Mouse (Mus musculus) neutrophil, adult 5-6 weeks (primary cell): ENCODE data around the gene Lysmd4. TPM values are rescaled to one million over a fixed set of nuclear protein-coding genes. Genes with fewer than 3 reads are reported as not detected.

Experiments used
- ATAC-seq: fragments of 151-379, 151-347 bp; 2 replicates; pipeline ENCODE4 v1.8.0; 2017; ENCODE audit warnings: mild to moderate bottlenecking, moderate TSS enrichment; ENCODE audit not compliant: insufficient number of reproducible peaks, poor library complexity, low FRiP score, severe bottlenecking; ENCODE audit errors: extremely low read depth
- total RNA-seq: library from RNA; stranded (forward); fragments of 200-1000 nt; gene quantifications from 2 replicates; pipeline ENCODE4 v1.2.3, GENCODE M21; 2017

Lysmd4 gene
- 3.0 and 4.4 TPM in 2 replicates for total RNA-seq

DNA sequence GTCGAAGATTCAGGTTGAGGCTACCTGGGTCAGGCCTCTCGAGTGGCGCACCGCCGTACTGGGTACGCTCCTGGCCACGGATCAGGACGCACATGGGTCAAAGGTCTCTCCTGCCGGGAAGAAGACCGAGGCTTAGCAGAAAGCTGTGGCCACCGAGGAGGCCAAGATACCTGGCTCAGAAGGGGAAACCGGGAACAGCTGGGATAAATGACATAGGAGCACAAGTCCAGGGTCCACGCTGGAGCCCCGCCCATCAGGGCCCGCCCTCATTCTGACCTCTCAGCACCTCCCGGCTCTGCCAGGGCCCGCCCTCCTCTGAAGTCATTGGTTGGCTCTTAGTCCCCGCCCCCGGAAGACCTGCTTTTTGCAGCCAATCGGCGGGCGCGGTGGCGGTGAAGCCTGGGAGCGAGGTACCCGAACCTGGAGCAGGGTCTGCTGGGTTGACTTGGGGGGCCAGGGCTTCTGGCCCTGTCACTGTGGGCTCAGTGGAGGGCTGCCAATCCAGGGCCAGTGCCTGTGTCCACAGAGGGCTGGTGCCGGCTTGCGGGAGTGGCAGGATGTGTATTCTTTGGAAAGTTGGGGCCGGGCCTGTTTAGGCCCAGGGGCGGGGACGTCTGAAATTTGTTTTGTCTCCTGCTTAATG is at the start of gene Lysmd4:
Lysmd4 (plus strand) TSS at position 325 of the 643 bp plus-strand sequence.
- ATAC-seq: peak; percentile 98

DNA sequence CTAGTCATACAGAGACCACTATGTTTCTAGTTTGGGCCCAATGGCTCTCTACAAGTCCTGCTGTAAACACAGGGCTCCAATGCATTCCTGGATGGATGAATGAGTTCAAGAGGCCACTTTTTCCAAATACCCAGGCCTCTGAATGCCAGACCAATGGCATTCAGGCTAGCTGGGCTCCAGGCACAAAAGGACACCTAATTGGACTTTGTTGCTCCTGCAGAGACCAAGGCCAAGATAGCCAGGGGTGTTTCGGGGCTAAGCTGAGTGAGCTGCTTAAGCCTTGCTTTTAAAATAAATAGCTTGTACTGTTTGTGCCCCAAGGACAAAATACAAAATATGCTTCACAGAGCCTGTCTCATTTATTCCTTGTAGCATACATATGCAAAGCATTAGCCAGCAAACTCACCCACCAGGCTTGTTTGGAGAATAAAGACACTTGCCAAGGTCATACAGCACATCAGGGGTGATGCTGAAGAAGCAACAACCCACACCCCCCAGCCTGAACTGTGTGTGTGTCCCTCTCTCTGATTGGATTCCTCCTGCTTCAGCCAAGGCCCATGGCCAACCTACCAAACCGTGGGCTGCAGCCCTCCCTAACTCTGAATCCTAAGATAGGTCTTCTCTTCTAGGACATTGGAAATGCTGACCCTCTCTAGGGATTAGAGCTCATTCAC is 48.7 kb upstream of the Lysmd4 start:
- ATAC-seq: no peak

DNA sequence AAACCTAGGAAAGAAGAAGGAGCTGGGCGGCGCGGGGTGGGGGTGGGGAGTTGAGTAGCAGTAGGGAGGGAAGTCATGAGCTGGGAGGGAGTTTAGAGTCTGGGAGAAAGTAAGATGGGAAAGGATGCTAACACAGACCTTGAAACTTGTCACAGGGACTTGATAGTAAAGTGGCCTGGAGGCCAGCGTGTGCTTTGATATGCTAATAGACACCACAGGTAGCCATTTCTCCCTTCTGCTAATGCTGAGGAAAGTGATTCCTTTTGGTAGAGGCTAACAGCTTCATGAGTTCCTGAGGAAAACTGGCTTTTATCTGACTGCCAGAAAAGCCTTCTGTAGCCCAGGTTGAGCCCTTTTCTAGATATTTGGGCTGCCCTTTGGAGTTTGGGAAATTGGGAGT is 38.6 kb upstream of the Lysmd4 start:
- no peak for ATAC-seq

DNA sequence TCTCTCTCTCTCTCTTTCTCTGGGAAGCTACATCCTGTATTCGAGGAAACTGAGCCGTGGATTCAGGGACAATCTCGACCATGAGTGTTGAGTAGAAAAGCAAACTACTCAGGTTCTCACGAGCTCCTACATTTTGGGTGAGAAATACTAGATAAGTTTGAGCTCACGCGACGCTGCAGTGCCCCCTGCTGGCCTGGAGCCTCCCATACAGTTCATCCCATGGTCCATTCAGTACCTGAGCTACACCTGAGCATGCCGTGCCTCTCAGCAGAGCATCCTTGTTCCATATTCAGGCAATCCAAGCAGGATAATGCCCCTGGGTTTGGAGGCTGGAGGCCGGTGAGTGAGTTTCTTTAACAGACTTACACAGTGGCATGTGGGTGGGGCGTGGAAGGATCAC is 22.9 kb upstream of the Lysmd4 start:
- 0 out of 2 replicates have a peak, but pooled peaks have one; percentile 33 for ATAC-seq

DNA sequence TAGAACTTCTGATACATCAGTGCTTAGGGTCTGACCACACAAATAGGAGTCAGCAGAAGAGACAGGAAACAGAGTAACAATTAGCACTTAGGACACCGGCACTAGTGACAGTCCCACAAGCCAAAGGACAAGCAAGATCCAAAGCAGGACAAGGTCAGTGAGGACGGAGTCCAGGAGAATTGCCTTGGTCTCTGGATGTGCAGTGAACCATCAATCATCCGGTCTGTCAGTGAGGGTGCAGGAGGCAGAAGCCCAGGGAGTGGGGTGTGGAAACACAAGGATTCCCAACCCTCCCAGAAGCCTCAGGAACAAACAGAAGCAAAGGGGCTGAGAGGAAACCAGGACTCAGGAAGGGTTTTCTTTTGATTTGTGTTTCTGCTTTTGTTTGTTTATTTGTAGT is 18.7 kb upstream of the Lysmd4 start:
- no peak for ATAC-seq

DNA sequence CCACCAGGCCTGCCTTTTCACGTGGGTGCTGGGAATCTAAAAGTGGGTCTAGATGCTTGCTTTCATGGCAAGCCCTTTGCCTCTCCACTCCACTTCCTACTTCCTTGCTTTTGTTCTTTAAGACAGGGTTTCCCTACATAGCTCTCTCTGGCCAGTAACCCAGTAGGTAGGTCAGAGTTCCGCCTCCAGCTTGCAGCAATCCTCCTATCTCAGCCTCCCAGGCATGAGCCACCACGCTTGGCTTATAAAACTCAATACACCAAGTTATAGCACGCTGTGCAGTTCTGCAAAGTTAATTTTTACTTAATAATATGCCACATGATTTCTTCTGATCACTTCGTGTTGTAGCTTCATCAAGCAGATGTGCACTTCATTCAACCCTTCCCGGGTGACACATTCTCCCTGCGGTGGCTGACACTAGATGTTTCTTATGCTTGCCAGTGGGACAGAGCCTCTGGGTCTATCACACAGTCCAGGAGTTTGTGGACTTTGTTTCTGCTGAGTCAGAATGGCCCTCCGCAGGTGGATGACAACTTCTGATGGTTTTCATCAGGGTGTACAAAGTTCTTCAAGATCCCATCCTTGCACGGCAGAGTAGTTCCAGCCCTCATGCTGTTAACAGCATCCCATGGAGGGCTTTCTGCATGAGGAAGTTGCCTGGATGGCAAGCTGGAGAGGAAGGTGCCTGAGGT is 16.5 kb upstream of the Lysmd4 start:
- ATAC-seq: no peak

DNA sequence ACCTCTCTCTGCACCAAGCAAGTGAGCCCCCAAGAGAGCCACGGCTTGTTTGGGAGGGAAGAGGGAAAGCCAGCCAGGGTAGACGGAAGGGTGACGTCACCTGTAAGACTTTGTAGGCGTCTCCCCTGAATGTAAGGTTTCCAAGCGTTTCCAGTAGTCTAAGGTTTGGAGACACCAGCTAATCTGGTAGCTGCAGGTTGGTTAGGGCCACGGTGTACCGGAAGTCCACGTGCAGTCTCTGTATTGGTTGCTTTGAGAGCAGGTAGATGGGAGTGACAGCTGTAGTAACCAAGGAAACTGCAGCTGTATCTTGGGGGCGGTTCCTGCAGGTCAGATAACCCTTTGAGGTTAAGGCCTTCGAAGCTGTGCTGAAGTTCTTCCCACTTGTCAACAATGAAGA is 15.8 kb upstream of the Lysmd4 start:
- no peak for ATAC-seq

DNA sequence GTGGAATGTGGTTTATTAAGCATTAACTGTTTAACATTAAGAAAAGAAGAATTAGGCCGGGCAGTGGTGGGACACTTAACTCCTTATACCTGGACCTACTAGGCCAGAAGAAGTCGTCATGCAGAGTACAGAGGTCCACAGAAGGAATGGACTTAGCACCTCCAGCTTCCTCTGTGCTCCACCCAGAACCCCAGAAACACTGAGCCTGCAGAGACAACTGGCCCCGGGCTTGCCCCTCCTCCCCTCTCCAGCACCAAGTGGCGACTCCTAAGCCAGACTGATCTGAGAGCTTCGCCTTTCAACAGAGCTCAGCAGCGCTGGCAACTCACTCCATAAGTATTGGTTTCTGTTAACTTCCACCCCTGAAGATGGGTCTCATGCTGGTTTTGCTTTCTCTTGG is 14.6 kb upstream of the Lysmd4 start:
- no peak for ATAC-seq

DNA sequence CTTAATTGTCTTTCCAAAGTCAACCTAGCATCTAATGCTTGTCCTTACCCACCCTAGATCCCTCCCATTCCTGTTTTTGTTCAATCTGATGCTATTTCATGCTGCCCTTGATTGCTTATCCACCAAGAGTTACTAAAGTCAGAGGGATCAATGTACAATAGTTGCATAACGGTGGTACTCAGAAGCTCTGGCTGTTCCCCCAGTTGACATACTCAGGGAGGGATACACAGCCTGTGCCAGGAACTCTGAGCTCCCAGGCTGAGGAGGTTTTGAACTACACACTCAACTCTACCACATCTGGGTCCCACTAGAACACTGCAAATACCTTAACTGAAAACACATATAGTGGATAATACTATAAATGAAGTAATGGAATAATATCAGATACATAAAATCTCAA is 14.0 kb upstream of the Lysmd4 start:
- ATAC-seq: no peak

DNA sequence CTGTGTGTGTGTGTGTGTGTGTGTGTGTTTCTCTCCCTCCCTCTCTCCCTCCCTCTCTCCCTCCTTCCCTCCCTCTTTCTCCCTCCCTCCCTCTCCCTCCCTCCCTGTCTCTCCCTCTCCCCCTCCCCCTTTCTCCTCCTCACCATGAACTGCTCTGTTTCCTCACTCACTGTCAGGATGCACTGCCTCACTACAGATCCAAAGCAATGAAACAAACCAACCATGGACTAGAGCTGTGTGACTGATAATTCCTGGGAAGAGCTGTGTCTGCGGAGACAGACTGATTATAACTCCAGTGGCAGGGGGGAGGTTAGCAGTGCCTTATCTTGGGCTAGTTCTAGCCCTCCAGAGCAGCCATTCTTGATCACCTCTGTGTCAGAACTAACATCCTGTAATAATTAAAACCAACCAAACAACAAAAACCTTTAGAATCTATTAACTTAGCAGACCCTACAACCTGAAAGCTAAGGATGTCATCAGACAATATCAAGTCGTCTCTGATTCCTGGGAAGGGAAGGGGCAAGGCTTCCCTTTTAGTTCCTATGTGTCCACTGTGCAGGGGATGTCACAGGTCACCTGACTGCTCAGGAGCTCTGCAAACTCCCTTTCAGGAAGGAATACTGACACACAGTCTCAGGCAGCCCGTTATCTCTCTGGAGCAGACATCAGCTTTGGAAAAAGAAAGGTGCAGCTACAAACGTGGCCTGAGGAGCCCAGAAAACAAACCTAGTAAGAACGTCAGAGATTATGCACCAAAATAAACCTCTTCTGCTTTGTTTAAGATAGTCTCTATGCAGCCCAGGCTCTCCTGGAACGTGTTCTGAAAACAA is 12.1 kb upstream of the Lysmd4 start:
- ATAC-seq: no peak

DNA sequence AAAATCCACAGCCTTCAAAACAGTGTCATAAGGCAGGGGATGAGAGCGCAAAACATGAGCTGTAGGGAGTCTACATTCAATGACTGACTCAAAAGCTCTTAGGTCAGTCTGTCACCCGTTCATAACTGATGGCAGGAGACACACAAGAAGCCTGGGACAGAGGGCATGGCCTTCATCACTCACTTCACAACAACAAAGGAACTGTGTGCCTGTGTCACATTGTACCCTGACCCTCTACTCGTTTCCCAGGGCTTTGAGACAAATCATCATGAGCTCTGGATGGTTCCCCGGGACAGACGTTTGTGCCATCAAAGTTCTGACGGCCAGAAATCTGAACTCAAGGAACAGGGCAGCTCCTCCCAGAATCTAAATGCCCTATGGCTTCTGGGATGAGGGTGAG is 11.0 kb upstream of the Lysmd4 start:
- no peak for ATAC-seq

DNA sequence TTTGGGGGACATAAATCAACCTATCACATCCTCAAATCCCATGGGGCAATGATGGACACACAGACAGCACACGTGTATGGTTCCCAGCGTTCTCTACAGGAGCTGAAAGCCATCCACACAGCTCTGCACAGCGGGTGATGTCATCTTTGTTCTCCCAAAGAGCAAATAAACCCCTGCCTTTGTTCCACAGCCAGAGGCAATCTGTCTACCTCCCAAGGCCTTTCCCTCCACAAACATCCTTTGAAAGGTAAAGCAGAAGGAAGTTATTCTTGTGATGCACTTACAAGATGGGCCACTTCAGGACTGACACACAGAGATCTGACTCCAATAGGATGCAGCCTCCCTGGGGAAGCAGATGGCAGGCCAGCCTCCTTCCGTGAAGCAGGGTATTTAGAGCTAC is 10.4 kb upstream of the Lysmd4 start:
- ATAC-seq: no peak

DNA sequence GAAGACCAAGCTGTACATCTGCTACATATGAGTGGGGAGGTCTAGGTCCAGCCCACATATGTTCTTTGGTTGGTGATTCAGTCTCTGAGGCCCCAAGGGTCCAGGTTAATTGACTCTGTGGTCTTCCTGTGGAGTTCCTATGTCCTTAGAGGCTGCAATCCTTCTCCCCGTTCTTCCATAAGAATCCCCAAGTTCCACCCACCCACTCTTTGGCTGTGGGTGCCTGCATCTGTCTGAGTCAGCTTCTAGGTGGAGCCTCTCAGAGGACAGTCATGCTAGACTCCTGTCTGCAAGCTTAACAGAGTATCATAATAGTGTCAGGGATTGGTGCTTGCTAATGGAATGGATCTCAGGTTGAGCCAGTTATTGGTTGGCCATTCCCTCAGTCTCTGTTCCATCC is 8.8 kb upstream of the Lysmd4 start:
- no peak for ATAC-seq

DNA sequence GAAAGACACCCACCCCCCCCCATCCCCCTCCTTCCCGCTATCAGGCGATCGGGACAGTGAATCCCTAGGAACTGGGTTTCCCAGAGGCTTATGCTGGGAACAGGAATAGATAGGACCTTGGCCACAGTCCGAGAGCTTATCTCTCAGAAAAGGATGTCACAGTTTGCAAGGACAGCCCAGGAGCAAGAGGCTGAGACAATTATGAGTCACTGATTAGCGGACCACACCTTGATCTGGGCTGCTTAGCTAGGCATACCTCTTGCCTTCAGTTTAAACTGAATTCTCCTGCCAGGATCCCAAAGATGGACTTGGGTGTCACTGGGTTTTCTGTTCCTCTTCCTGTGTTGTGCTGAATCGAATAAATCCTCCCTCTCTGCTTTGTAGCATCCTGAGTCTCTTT is 6.0 kb upstream of the Lysmd4 start:
- ATAC-seq: no peak

DNA sequence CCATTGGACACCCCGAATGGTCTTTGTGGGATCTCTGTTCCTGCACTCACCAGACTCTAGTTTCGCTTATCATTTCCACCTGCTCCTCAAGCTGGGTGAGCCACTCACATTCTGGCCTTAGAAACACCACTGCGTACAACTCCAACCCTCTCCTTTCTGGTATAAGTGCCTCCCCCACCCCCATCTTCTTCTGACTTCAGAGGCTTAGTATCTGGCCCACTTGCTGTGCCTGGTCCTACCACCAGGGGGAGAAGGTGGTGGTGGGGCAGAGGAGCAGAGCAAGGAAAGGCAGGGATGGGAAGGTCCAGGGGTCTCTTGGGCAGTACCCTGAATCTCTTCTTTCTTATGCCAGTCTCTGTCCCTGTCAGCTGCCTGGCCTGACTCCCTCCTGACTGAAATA is 5.3 kb upstream of the Lysmd4 start:
- ATAC-seq: peak; percentile 59; the same call in 1 of the 2 replicates

DNA sequence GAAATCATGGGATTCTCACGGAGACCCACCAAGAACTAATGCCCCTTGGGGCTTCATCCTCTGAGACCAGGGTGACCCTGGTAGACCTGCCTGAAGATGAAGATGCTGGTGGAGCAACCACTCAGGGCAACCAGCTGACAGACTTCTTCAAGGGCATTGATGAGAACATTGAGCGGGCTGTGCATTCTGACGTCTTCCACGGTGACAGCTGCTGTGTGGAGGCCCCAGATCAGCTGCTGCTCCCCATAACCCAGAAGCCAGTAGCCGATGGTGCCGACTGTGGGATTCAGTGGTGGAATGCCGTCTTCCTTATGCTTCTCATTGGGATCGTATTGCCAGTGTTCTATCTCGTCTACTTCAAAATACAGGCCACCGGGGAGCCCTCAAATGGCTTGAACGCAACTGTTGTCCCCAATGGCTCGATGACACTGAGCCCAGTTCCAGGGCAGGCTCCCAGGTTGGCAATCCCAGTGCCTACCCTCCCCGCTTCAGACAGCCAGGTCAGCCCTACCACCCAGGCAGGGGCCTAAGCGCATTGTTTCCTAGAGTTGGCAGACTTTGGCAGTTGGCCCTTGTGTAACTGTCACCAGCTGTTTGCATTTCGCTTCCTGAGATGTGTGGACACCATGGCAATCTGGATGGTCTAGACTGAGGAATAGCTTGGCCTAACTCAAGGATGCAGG is 3.7 kb downstream of the Lysmd4 start:
- ATAC-seq: no peak

DNA sequence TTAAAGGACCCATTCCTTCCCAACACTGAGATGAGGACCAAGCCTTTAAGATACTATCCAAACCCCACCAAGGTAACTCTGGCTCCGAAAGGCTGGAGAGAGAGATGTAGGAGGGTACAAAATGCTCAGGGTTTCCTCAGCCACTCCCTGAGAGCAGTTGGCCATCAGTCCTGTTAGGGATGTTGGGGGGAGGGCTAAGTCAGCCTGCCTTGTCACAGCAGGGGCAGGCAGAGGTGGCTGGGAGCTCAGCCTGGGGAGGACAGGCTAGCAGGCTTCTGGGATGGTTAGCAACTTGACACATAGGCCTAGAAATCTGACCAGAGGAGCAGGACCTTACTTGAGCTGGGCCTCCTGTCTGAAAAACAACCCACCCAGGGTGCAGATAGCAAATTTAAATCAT is 5.2 kb downstream of the Lysmd4 start:
- ATAC-seq: no peak

DNA sequence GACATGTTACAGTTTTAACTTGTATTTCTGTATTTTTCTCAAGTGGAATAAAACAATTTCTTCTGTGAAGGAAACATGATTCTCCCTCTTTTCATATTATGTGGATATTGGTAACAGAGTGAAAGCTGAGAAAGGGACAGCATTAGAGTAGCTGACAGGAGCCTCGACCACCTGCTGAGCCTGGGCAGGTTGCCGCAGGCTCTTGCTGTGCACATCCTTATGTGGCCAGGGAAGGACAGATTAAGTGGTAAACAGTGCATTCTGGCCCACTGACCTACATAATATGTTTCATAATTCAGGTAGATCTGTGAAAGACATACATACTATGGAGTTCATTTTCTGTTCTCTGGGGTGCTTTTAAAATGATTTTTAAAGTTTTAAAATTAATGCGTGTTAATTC is 6.0 kb downstream of the Lysmd4 start:
- no peak for ATAC-seq
